Mouse (Mus musculus): ENCODE data around the gene Tssk2. TPM values are rescaled to one million over a fixed set of nuclear protein-coding genes. Genes with fewer than 3 reads are reported as not detected.

The Tssk2 gene
- total RNA-seq, 2 experiments from 2014 or later, result not detected

DNA sequence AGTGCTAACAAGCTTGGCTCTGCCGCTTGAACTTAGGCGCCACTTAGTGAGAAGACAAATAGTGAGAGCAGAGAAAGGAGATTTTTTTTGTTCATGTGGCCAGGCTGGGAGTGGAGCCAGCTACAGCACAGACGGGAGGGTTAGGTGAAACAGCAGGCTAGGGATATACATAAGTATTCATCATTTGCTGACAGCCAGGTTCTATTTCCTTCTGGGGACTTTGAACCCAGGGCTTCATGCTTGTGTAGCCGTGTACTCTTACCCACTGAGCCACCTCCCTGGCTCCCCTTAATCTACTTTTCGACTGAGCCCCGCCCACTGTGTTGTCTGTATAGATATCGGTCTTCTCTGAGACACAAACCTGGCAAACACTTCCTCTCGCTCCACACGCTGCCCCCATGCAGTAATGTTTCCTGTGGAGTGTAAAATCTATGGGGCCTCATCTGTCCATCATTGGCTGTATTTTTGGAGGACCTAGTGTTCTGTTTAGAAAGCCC, 40.9 kb downstream of the Tssk2 start:
- intact Hi-C loops (cut with DNase I), result no loop called here
- DNase-seq, result no peak

DNA sequence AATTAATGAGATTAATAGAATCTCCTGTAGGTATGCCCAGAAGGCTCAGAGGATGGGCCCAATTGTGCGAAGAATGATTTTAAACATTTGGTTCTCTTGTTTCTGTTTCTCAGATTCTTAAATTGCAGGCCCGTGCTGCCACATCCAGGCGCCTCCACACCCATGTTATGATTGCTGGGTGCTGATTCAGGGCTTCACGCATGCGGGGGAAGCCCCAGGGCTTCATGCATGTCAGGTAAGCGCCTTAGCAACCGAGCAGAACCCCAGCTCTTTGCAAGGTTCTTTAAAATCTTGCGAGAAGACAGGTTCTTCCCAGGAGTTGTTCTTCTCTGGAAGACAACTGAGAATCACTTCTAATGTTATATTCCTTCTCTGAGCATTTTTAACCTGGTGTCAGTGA, 45.0 kb downstream of the Tssk2 start:
- no peak for DNase-seq
- intact Hi-C loops (cut with DNase I), result no loop called here

DNA sequence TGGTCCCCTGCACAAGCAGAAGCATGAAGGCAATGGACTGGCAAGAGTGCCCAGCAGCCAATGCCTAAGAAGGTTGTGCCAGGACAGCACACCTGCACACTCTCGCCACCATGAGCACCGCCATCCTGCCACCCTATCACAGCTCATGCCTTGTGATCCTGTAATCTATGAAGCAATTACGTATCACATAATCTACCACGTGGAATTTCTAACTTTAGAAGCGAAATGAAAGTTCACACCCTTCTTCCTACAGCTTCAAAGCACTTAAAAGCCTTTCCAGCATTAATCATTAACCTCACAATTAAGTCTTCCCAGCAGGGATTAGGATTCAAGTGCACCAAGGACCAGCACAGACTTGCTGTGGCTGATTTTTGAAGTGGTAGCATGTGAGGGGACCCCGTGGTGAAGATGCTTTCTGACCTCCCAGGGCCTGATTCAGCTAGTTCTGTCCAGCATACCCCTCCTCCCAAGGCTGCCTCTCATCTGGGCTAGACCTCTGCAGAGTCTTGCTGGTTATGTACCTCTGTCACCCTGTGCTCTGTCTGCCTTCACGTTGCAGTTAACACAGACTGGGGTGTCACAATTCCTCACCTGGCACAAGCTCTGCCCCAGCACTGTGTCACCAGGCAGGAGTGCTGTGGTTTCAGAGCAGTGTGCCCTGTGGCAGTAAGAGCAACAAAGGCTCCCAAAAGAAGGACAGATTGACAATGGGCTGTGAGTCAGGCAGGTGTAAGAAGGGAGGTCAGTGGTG, 46.8 kb downstream of the Tssk2 start:
- DNase-seq, result no peak
- intact Hi-C loops (cut with DNase I), result no loop called here

DNA sequence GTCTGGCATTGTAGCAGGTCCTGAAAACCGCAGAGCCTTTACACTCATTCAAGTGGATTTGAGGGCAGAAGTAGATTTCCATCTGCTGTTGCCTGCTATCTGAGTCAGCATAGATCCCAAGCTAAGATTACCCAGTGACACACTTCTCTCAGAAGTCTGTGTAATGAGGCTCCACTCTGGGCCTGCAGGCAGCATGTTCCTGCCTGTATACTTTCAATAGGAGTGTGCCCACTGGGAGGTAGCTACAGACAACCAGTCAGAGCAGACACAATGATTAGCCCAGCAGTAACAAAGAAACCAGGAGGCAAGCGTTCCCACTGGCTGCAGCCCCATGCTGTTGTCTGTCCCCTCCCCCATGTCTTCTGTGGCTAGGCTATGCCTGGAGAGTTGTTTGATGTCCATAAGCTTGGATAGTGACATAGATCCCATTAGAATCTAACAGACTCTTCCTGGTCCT, 51.0 kb downstream of the Tssk2 start:
- no peak for DNase-seq
- intact Hi-C loops (cut with DNase I), result no loop called here

Other genes with a start within 250 kb of the Tssk2 start
- gene Med15, start 165.7 kb upstream of the Tssk2 start, total RNA-seq (2021), result 10 to 100 TPM; 16.5 to 20.0 TPM
- gene Klhl22, start 139.0 kb upstream of the Tssk2 start, total RNA-seq (2021), result 10 to 100 TPM; 16.8 to 20.9 TPM
- 1 to 10 TPM; 3.6 to 4.5 TPM for gene Scarf2, start 101.4 kb upstream of the Tssk2 start, total RNA-seq (2021)
- gene B830017H08Rik, start 65.5 kb upstream of the Tssk2 start, total RNA-seq (2021), result not detected
- gene Car15, start 60.3 kb upstream of the Tssk2 start, total RNA-seq (2021), result 1 to 10 TPM in 1 of 2 experiments, under 1 TPM in 1; 0.74 to 1.1 TPM
- under 1 TPM; 0.20 TPM for gene Gm20518, start 7.0 kb upstream of the Tssk2 start, total RNA-seq (2021)
- under 1 TPM in 1 of 2 experiments, not detected in 1; 0.08 TPM for gene Tssk1, start 4.4 kb upstream of the Tssk2 start, total RNA-seq (2021)
- gene Dgcr2, start 75 bp upstream of the Tssk2 start, total RNA-seq (2021), result 10 to 100 TPM; 21.0 to 25.8 TPM
- gene Ess2, start 12.7 kb downstream of the Tssk2 start, total RNA-seq (2021), result 1 to 10 TPM; 5.2 to 7.2 TPM
- gene Gsc2, start 16.4 kb downstream of the Tssk2 start, total RNA-seq (2021), result not detected
- 1 to 10 TPM; 2.7 to 5.5 TPM for gene Slc25a1, start 29.6 kb downstream of the Tssk2 start, total RNA-seq (2021)
- gene Vpreb2, start 81.8 kb downstream of the Tssk2 start, total RNA-seq (2021), result not detected
- 10 to 100 TPM; 29.3 to 36.3 TPM for gene Dgcr6, start 154.2 kb downstream of the Tssk2 start, total RNA-seq (2021)
- gene Prodh, start 191.6 kb downstream of the Tssk2 start, total RNA-seq (2021), result 10 to 100 TPM in 1 of 2 experiments, 1 to 10 TPM in 1; 8.5 to 13.3 TPM
- under 1 TPM in 1 of 2 experiments, not detected in 1; 0.17 TPM for gene Rtn4r, start 229.0 kb downstream of the Tssk2 start, total RNA-seq (2021)

Measured in gastrocnemius, postnatal 36 days (tissue).